Mouse (Mus musculus) CH12F3 (cell line): ENCODE data around the gene Msh5.

Experiments
- in situ Hi-C: fragments of 300-500 bp; cut with MboI; formaldehyde crosslinking; loops from 2 replicates; pipeline ENCODE4 v1.14.3; 2020; ENCODE audit warnings: low sequenced_read_pairs

The Msh5 gene

DNA sequence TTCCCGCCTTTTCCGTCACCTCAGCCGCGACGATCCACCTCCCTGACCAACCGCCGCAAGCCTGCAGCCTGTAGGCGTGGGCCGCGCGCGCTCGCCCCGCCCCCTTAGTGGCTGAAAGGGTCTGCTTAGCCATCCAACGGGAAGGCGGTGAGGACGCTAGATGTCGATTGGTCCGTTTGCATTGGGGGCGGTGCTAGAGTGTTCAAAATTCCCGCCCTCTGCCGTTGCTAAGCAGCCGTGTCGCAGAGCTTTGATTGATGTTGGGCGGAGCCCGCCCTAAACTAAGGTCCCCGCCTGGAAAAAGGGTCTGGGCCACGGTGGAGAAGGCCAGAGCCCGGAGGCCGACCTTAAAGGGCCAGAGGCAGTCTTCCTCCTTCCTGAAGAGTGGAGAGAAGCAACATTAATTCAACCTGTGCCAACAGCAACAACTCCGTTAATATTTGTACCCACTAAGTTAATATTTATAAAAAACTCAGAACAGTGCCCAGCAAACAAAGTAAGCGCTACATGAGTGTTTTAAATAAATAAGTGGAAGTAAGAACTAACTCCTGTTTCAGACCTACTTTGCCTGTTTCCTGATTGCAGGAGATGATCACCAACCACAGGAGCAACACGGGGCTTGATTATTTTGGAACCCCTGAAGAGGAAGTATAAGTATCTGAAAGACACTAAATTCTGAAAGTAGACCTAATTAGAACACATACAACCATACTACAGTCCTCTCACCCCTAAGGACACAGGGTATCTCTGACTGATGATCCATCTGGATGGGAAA, at the start of gene Msh5:
Gene Msh5 (minus strand): TSS at position 65 of the 775 bp plus-strand sequence.
- in situ Hi-C loops, result no loop called here

DNA sequence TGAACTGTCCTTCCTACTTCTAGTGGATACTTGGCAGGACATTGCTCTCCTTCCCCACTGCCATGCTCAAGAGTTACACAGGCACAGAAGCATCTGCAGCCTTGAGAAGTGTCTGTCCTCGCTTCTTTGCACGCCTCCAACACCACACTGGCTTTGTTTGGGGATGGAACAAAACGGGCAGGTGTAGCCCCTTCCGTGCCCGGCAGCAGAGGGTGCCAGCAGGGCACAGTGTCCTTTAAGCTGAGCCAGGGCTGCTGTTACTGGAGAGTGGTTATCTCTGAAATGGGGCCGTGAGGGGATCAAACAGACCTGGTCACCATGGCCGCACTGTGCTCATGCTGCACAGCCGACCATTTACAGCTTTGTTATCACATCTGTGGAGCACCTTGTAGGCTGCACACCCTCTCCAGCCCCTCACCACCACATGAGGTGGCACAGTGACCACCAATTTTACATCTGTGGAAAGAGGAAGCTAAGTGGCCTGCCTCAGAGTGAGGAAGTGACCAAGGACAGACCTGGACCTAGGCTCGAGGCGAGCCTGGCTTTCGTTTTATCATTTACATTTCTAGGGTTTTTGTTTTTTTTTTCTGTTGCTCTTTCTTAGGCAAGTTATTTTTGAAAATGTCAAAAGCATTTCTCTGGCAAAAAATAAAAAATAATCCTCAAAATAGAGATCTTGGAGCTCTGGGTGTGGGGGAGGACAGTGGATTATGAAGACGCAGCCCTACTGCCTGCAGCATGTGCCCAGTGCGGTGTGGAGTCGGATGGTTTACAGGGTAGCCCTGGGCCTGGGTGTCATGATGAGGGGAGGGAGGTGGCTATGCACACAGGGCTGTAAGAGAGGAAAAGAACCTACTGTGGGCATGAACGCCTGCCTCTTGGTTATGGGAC, 48.2 kb upstream of the Msh5 start:
- in situ Hi-C loops, result no loop called here

DNA sequence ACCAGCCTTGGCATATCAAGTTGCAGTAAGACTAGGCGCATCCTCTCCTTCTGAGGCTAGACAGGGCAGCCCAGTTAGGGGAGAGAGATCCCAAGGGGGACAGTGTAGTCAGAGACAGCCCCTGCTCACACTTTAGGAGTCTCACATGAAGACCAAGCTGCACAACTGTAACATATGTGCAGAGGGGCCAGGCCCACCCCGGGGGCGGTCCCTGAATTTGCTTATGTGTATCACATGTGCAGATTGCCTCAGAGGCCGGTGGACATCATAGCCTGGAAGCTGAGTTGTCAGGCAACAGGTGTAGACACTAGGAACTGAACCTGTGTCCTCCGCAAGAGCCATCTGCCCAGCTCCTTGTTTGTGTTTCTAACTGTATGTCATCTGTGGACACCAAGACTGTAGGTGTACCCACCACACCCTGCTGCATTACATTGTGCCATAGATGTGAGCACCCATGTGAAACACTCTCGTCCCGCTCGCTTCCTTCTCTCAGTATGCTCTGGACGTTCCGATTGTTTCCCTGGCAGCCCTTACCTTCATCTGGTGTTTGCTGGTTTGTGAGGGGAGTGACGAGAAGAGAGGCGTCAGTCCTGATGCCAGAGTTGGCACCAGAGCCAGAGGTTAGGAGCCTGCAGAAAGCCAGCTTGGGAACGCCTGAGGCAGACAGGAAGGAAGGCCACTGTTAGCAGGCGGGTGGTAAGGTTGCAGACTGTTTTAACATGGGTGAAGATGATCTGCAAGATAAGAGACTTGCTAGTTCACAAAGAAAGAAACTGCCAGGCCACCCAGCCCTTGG, 46.1 kb upstream of the Msh5 start:
- in situ Hi-C loops, result no loop called here

DNA sequence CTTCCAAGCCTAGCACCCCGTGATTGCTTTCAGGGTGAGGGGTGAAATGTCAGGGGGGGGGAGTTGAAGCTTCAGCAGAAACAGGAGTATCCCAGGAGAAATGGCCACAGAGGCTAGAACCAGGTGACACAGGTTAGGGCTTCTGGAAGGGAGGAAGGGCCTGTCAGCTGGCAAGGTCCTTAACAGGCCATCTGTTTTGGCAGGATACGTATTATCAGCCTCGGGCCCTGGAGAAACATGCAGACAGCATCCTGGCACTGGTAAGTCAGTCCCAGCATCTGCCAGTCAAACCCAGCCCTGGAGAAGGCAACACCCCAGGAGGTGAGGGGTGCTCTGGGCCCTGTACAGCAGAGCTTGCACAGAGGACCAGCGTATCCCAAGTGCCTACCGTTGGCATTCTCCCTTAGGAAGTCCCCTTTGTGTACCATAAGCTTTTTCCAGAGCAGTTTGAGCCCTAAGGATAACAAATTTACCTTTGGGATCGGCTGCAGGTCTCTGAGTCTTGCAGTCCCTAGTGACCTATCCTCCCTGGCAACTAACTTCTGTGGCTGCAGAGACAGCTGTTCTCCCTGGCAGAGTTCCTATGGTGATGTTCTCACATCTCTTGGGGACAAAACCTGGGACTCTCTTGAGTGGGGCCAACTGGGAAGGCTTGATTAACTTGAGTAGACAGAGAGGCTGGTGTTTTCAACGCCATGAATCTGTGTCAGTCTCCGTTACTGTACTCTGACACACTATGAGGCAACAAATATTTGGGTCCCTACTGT, 43.8 kb upstream of the Msh5 start:
- in situ Hi-C loops, result no loop called here

DNA sequence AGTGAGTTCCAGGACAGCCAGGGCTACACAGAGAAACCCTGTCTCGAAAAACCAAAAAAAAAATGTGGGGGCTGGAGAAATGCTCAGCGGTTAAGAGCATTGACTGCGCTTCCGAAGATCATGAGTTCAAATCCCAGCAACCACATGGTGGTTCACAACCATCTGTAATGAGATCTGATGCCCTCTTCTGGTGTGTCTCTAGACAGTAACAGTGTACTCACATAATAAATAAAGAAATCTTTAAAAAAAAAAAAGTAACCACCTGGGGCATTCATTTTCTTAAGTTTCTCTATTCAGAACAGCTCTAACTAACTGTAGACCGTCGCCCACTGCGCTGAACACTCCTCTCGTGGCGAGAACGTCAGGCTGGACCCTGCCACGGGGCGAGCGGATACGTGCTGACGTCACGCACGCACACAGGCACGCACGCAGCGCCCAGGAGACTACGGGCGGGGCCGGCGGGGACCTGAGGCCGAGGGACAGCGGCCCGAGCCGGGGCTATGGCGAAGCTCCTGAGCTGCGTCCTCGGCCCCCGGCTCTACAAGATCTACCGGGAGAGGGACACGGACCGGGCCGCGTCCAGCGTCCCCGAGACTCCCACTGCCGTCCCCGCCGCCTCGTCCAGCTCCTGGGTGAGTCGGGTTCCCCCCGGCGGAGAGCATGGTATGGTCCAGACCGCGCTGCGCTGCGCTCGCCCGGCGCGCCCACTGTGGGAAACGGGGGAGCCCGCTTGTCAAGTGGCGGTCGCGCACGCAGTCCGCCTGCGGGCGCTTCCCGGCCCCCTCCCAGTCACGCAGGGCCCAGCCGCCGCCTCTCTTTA, 42.5 kb upstream of the Msh5 start, which contains the start of gene Abhd16a:
Gene Abhd16a (plus strand): TSS at position 439 of the 820 bp plus-strand sequence.
- in situ Hi-C loops, result no loop called here

DNA sequence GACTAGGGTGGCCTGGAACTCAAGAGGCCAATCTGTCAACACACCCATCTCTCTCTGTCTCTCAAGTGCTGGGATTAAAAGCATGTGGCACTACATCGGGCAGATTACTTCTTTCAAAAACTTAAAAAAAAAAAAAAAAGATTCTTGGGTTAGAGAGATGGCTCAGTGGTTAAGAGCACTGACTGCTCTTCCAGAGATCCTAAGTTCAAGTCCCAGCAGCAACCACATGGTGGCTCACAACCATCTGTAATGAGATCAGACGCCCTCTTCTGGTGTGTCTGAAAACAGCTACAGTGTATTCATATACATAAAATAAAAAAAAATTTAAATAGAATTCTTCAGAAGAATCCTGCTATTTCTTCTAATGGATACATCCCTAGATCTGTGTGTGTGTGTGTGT, 41.6 kb upstream of the Msh5 start:
- in situ Hi-C loops, result no loop called here

DNA sequence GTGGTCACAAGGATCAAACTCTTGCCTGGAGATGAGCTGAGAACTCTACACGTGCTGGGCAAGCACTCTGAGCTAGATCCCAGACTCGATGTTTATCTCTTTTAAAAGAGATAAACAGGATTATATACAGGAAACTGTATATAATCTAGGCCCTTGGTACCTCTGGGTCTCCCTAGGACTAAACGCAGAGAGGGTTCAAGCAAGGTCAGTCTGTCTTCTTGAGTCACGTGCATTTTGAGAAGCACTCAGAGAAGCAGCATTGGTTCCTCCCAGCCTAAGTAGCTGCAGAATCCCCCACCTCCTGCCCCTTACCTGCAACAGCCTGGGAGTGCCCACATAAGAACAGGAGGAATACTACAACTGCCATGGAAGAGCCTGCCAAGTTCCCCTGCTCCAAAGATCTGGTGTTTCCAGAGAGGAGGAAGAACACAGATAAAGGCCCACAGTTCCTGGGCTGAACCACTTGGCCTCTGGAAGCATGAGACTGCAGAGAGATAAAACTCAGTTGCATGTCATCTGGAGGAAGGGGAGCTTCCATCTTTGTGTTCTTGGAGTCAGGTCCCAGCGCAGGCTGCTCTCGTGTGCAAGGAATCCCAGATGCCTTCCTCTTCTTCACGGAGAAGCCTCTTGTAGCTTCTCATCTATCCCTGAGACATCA, 38.8 kb upstream of the Msh5 start, which contains the start of gene Ly6g6f:
Gene Ly6g6f (minus strand): TSS at position 403 of the 658 bp plus-strand sequence.
- in situ Hi-C loops, result no loop called here

DNA sequence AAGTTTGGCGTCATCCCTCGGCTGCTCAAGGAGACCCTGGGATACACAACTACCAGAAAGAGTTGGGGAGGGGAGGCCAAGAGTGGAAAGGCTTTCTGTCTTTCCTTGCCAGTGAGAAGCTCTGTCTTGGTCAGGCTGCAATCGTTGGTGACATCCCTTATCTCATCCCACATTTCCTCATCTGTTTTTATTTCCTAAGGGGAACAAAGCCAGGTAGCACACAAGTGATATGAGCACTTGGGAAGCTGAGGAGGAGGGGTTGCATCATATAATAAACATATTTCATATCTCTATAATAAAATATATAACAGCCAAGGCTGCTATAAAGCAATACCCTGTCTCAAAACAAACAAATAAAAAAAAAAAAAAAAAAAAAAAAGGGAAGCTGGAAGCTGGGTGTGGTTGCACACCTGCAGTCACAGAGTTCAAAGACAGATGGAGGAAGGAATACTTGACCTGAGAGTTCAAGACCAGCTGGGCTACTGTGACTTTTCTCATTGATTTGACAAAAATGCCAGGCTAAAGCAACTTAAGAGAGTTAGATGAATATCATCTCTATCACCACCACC, 37.5 kb upstream of the Msh5 start:
- in situ Hi-C loops, result no loop called here

DNA sequence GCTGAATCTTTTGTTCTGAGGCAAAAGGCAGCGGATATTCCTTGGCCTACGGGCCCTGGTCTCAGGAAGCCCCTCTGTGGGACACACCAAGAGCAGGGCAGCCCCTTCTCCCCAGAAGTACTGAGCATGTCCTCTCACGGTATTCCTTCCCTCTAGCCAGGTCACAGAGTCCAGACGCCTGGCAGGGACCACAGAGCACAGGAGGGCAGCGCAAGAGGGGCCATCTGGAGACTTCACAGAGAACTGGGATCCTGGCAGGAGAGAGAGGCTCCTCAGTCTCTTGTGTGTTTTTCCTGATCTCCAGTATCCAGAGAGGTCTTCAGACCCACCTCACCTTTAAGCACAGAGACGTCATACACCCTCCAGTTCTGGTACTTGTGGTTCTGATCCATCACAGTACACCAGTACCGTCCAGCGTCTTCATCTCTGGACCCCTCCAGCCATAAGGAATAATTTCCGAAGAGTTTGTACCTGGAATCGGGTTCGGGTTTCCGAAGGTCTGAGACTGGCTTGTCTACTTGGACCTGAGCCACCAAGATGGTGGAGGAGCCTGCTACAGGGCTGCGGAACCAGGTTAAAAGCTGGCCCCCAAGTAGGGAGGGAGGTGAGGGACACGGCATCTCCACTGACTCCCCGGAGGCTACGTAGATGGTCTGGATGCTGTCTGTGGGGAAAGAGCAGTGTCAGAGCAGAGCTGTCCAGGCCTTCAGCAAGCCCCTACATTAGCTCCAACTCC, 36.5 kb upstream of the Msh5 start:
- in situ Hi-C loops, result no loop called here

DNA sequence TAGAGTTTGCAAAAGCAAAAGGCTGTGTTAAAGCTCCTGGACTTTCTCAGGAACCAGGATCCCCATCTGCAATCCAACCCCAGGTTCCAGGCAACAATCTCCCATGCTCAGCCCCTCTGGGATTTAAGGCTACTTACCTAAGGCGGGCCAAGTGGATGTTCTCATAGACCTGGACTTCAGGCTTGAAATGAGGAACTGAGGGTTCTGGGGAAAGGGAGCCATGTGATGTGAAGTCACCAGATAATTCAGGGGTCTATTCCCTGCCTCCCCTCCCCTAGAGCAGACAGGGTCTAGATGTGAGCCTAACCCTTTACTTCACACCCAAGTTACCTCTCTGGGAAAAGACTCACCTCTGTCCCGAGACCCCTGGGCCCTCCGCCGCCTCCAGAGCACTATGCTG, 34.2 kb upstream of the Msh5 start:
- in situ Hi-C loops, result no loop called here

DNA sequence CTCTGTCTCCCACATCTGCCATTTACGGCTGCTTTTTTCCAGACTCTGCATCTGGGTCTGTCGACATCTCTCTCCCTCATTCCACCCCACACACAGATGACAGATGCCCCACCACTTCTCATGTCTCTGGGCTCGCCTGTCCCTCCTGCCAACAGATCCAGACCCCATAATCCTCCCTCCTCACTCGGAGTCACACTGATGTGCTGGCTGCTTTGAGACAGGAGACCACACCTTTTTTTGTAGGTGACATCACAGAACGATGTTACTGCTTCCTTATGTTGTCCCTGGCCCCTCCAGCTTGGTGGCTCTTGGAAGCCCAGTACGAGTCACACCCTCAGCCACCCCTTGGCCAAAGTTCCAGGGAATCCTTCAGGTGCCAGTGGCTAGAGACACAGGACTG, 33.7 kb upstream of the Msh5 start:
- in situ Hi-C loops, result no loop called here

DNA sequence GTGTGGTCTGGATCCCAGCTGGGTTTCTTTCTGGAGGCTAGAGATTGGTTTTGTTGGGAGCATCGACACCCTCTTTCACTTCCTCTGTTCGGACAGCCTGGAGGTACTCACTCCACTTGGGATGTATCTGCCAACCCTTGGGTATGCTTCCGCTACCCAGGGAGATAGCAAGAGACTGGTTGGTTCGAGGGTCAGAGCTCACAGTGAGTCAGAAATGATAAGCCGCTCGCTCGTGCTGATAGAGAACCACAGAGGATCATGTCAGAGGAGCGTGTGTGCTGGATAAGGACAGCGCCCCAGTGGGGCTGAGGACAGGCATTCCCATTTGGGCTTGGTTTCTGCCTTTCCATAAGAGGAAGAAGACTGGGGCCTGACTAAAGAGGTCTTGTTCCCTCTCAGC, 33.2 kb upstream of the Msh5 start:
- in situ Hi-C loops, result no loop called here

DNA sequence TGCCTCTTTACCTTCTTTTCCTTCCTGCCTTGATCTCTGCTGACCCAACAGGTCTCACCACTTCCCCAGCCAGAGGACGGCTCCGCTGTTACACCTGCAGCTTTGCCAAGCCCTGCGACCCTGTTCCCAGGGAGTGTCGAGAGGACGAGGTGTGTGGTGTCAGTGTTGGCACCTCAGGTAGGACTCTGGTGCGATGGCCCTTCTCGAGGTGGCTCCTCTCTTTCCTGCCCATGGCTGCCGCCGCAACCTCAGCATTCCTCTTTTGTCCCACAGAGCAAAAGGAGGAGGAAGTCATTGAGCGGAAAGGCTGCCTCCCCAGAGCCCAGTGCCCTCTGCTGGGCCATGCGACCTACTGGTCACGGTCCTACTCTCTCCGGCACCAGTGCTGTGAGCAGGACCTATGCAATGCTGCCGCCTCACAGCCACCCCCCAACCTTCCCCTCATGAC, 31.3 kb upstream of the Msh5 start, which contains the start of gene Ly6g6d:
Gene Ly6g6d (minus strand): TSS at position 280 of the 448 bp plus-strand sequence.
- in situ Hi-C loops, result no loop called here

DNA sequence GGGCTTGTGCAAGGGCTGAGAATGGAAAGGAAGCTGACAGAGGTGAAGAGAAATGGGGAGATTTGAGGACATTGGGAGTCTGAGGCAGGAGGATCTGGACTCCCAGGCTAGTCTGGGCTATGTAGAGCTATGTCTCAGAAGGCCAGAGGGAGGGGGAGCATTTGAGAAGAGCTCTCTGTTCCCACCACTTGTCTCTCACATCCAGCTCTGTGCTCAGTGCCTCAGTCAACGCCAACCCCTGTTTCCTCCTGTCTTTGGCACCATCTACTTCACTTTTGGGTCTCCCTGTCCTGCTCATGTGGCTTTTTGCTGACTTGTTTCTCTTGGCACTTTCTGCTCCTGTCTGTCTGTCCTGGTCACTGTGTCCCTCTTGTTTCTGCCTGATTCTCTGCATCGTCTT, 30.7 kb upstream of the Msh5 start:
- in situ Hi-C loops, result no loop called here

DNA sequence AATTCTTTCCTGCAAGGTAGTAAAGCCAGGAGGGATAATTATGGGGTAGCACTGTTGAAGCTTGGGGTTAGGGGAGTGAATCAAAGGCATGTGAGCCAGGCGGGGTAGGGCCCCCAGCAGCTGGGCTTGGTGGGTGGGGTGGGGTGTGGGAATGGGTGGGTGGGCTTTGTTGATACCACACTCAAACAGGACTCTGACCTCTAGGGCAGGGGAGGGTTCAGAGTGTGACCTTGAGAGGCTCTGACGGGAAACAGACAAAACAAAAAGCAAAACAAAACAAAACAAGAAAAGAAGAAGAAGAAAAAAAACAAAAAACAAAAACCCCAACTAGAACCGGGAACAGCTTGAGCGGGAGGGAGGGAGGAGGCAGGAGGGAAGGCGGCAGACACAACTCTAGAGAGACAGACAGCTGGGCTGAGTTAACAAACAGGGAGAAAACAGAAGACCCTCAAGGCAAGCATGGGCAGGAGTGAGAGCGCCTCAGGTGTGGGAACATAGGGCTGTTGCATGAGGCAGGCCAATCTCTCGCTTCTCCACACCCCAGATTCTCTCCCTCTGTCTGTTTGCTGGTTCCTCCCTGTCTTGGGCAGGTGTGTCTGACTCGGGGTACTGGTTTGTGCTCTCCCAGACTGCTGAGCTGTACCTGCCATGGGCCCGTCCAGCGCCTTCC, 30.1 kb upstream of the Msh5 start, which contains the start of gene Ly6g6e:
Gene Ly6g6e (plus strand): TSS at position 396 of the 670 bp plus-strand sequence.
- in situ Hi-C loops, result no loop called here

DNA sequence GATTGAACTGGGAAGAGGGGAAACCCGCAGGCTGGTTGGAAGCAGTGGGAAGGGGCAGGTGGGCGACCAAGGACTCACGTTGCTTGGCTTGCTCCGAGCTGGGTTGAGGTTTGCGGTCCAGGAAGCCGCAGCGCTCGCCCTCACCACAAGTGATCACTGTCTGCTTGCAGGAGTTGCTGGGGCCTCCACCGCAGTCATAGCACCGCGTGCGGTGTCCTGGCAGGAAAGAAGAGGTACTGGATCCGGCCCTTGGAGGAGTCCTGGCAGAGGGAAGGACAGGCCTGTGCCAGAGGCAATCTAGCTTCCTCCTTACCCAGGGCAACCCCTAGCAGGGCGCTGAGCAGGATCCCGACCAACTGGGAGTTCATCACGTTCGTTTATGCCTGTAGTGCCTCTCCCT, 27.6 kb upstream of the Msh5 start:
- in situ Hi-C loops, result no loop called here

DNA sequence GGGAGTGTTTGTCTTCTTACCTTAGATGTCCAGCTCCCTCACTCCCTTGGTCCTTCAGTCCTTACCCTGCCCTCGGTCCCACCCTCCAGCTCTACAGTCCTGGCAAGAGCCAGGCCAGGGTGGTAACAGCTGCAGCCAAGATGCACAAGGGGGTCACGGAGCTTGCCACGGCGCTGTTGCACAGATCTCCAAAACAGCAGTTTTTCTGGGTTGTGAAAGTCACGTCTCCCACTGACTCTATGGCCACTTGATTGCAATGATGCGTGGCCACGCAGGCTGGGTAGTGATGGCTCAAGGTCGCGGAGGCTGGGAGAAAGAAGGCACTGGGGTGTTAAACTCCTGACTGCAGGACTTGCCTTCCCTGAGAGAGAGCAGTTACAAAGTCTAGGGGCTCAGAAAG, 24.9 kb upstream of the Msh5 start:
- in situ Hi-C loops, result no loop called here
